Mouse (Mus musculus): Measurements from ENCODE around the gene Atp13a3.

The Atp13a3 gene

GRCm38 (mm10) chr16:30273065-30273464 lies 132.7 kb downstream of the Atp13a3 start:
- DNase-seq: peak; percentile 45

GRCm38 (mm10) chr16:30271941-30272595 lies 133.7 kb downstream of the Atp13a3 start:
- DNase-seq: peak; percentile 19

- DNase-seq: no peak
Observed at GRCm38 (mm10) chr16:30271223-30271761, 134.5 kb downstream of the Atp13a3 start.

- no peak for DNase-seq
Observed at GRCm38 (mm10) chr16:30267359-30267758, 138.4 kb downstream of the Atp13a3 start, which contains the start of gene Cpn2. Gene Cpn2 (minus strand): TSS chr16:30267499.

- DNase-seq: no peak
Observed at GRCm38 (mm10) chr16:30266561-30266960, 139.2 kb downstream of the Atp13a3 start.

GRCm38 (mm10) chr16:30265611-30266010 lies 140.2 kb downstream of the Atp13a3 start:
- no peak for DNase-seq

- DNase-seq: no peak
Observed at GRCm38 (mm10) chr16:30263156-30263555, 142.6 kb downstream of the Atp13a3 start.

GRCm38 (mm10) chr16:30262664-30263063 lies 143.1 kb downstream of the Atp13a3 start:
- peak; percentile 51 for DNase-seq
